Mouse (Mus musculus) midbrain, embryonic 16.5 days (tissue): ENCODE measurements at regions not wholly inside any gene's neighbourhood (a gene's known extent, or its start where the extent isn't known, plus 50 kb on each side); places are given as distances from the start of the nearest gene placed in this dataset.

ENCODE experiments used
- ATAC-seq: fragments of 200-750 bp; cut with Nextera tagmentation; 2 replicates; pipeline ENCODE4 v1.8.0; 2017; ENCODE audit warnings: moderate TSS enrichment
- H3K27ac ChIP-seq: fragments of 300-500 bp; sonication (generic); 2 replicates; pipeline ENCODE4 v1.5.1; 2014; ENCODE audit warnings: mild to moderate bottlenecking, low read length, mixed read lengths
- H3K27me3 ChIP-seq: fragments of 300-500 bp; sonication (generic); 2 replicates; pipeline ENCODE4 v1.6.1; 2014; ENCODE audit warnings: low read depth, low read length, mixed read lengths; ENCODE audit not compliant: control insufficient read depth, insufficient read depth
- H3K36me3 ChIP-seq: fragments of 300-500 bp; sonication (generic); 2 replicates; pipeline ENCODE4 v1.6.1; 2014; ENCODE audit warnings: mild to moderate bottlenecking, low read length, moderate library complexity, mixed read lengths; ENCODE audit not compliant: control insufficient read depth, insufficient read depth
- H3K4me1 ChIP-seq: fragments of 300-500 bp; sonication (generic); 2 replicates; pipeline ENCODE4 v1.6.1; 2014; ENCODE audit warnings: mild to moderate bottlenecking, low read length, mixed read lengths; ENCODE audit not compliant: control insufficient read depth, insufficient read depth
- H3K4me2 ChIP-seq: fragments of 300-500 bp; sonication (generic); 2 replicates; pipeline ENCODE4 v1.6.1; 2014; ENCODE audit warnings: mild to moderate bottlenecking, low read length, mixed read lengths
- H3K4me3 ChIP-seq: fragments of 300-500 bp; sonication (generic); 2 replicates; pipeline ENCODE4 v1.5.1; 2014; ENCODE audit warnings: low read depth, mild to moderate bottlenecking, low read length, moderate library complexity, mixed read lengths
- H3K9ac ChIP-seq: fragments of 300-500 bp; sonication (generic); 2 replicates; pipeline ENCODE4 v1.6.1; 2014; ENCODE audit warnings: low read depth, low read length, mixed read lengths
- H3K9me3 ChIP-seq: fragments of 300-500 bp; sonication (generic); replicated peaks from 2 replicates; pipeline ENCODE4 v1.6.1; 2014; ENCODE audit warnings: mild to moderate bottlenecking, low read length, mixed read lengths; ENCODE audit not compliant: control insufficient read depth, poor library complexity, severe bottlenecking
- WGBS: fragments of 180-500 bp; shearing (Covaris S2); extraction: QIAGEN DNeasy Blood & Tissue Kit; methylation state at CpG from one replicate; pipeline ENCODE4 v1.1.7; 2014; 5-methylcytosine and 5-hydroxymethylcytosine counted together

DNA sequence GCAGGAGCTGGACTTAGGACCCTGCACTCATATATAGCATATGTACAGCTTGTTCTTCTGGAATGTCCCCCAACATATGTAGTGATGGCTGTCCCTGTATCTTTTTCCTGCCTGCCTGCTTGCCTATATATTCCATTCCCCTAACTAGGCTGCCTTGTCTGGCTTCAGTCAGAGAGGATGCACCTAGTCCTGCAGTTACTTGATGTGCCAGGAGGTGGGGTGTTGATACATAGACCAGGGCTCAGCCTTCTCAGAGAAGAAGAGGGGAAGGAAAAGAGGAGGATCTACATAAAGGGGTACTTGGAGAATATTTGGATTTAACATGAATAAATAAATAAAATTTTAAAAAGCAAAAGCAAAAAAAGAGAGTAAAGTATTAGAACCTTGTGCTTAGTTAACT is 479.3 kb upstream of the Negr1 start:
- Histone ChIP-seq H3K4me2 (no peak overlapping the region), H3K27me3 (no peaks in the 10 kb centered on the region), H3K4me3 (no peak overlapping the region), H3K9me3 (no peaks in the 10 kb centered on the region), H3K9ac (no peak overlapping the region), H3K27ac (no peak overlapping the region), H3K4me1 (no peaks in the 10 kb centered on the region), H3K36me3 (no peaks in the 10 kb centered on the region)
- no peak for ATAC-seq

DNA sequence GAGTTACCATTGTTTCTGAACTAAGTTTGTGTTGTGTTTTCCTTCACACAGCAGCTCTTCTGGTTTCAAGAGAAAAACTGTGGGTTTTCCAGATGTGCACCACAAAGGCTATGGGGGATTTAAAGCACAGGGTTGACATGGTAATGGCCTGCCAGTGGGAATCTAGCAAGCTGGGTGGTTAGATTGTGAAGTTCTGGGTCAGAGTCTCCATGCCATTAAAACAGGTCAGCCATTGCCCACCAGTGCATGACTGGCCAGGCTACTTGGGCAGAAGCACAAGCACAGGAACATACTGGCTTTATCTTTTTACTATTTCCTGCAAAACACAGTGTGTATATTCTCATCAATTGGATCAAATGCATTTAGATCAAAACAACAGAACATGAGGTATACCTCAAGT is 467.9 kb upstream of the Negr1 start:
- H3K27ac ChIP-seq = no peak overlapping the region
- H3K4me1 ChIP-seq = no peaks in the 10 kb centered on the region
- H3K9me3 ChIP-seq = no peaks in the 10 kb centered on the region
- no peak for ATAC-seq
- no peaks in the 10 kb centered on the region for H3K27me3 ChIP-seq
- no peak overlapping the region for H3K4me2 ChIP-seq
- no peaks in the 10 kb centered on the region for H3K36me3 ChIP-seq
- no peak overlapping the region for H3K9ac ChIP-seq
- H3K4me3 ChIP-seq = no peak overlapping the region

DNA sequence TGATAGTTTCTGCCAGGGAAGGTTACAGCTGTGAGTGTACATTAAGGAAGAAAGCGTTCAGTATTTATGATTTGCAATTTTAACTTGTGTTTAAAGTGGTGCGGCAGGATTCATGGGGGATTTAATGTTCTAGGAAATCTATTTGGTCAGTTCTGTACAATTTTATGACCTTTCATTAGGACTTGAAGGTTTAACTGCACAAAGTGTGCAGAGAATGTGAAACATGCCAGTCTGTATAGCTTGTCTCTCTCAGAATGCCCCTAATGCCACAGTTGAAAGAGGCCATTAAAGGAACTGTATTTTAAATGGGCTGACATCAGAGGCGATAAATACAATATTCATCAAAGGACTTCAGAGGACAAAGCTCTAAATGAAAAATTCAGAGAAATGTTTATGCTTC is 466.6 kb upstream of the Negr1 start:
- 77% methylated on average over 3 of the region's 3 CpGs for WGBS
- H3K4me2 ChIP-seq = no peak overlapping the region
- H3K27ac ChIP-seq = no peak overlapping the region
- H3K9me3 ChIP-seq = no peaks in the 10 kb centered on the region
- ATAC-seq = no peak
- no peaks in the 10 kb centered on the region for H3K4me1 ChIP-seq
- no peaks in the 10 kb centered on the region for H3K36me3 ChIP-seq
- no peak overlapping the region for H3K4me3 ChIP-seq
- no peak overlapping the region for H3K9ac ChIP-seq
- no peaks in the 10 kb centered on the region for H3K27me3 ChIP-seq

DNA sequence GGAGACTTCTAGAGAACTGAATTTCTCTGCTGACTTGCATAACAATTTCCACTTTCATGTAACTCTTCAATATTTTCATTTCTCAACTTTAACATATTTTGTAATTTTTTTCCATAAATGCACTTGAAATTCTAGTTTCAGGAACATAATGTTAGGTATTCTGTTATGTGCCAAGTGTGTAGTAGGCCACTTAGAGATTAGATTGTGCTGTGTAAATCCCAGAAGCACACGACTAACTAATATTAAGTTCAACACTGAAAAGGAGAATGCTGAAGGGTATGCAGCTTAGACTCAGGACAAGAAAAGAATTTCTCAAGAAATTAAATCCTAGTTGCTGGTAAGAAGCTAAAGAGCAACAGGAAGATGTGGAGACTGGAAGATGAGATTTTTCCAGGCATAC is 455.8 kb upstream of the Negr1 start:
- Histone ChIP-seq H3K36me3 (no peaks in the 10 kb centered on the region), H3K9me3 (no peaks in the 10 kb centered on the region), H3K27ac (no peak overlapping the region), H3K4me3 (no peak overlapping the region), H3K27me3 (no peaks in the 10 kb centered on the region), H3K4me1 (no peaks in the 10 kb centered on the region), H3K9ac (no peak overlapping the region), H3K4me2 (no peak overlapping the region)
- no peak for ATAC-seq
- 90% methylated on average over 1 of the region's 1 CpGs for WGBS

DNA sequence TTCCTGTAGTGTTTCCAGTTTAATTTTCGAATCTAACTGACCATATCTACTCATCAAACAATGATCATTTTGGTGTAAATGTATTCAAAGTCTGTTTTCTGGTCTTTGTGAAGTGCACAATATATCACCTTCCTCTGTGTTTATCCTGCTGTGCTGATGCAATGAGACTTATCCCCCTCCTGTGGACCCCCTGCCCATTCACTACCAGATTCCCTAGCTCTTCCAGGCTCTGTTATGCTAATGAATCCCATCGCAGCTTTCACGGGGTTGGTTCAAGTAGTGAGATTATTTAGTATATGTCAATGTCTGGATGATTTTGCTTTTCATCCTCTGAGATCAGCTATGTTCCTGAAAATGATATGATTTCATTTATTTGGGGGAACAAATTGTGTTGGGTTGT is 441.3 kb upstream of the Negr1 start:
- no peaks in the 10 kb centered on the region for H3K27me3 ChIP-seq
- no peak overlapping the region for H3K9ac ChIP-seq
- no peak overlapping the region for H3K4me2 ChIP-seq
- no peak for ATAC-seq
- H3K9me3 ChIP-seq = no peaks in the 10 kb centered on the region
- no peak overlapping the region for H3K4me3 ChIP-seq
- WGBS = 8% methylated on average over 3 of the region's 3 CpGs
- H3K4me1 ChIP-seq = no peaks in the 10 kb centered on the region
- no peaks in the 10 kb centered on the region for H3K36me3 ChIP-seq
- no peak overlapping the region for H3K27ac ChIP-seq

DNA sequence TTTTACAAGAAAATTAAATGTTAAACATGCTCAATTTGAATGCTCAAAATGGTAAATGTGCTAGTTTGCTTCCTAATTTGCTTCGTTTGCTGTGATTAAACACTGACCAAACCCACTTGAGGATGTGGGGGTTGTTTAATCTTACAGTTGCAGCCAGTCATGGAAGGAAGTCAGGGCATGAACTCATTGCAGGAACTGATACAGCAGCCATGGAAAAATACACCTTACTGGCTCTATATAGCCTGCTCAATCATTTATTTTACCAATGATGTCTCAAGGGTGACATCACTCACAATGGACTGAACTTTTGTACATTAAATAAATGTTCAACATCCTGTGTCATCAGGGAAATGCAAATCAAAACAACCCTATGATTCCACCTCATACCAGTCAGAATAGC is 430.0 kb upstream of the Negr1 start:
- ATAC-seq = no peak
- no peak overlapping the region for H3K27ac ChIP-seq
- H3K4me3 ChIP-seq = no peak overlapping the region
- H3K4me1 ChIP-seq = no peaks in the 10 kb centered on the region
- H3K27me3 ChIP-seq = no peaks in the 10 kb centered on the region
- H3K36me3 ChIP-seq = no peaks in the 10 kb centered on the region
- WGBS = 71% methylated on average over 1 of the region's 1 CpGs
- H3K9me3 ChIP-seq = no peaks in the 10 kb centered on the region
- H3K4me2 ChIP-seq = no peak overlapping the region
- no peak overlapping the region for H3K9ac ChIP-seq

DNA sequence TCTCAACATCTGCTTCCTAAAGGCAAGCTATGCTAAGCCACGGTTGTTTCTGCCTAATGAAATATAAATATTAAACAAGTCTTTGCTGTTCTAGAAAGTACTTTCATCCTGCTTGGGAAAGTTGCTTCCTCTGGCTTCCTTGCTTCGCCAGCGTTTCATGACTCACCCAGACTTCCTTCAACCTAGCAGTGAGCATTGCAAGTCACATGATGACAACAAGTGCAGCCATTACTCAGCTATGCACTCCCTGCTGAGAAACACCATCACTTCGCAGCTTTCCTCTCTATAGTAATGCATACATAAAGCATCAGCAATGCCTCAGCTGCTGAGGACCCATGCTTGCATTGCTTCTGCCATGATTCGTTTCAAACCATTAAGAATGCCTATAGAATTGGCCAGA is 420.2 kb upstream of the Negr1 start:
- no peaks in the 10 kb centered on the region for H3K4me1 ChIP-seq
- 73% methylated on average over 5 of the region's 5 CpGs for WGBS
- H3K36me3 ChIP-seq = no peaks in the 10 kb centered on the region
- no peak overlapping the region for H3K4me2 ChIP-seq
- no peak overlapping the region for H3K9ac ChIP-seq
- no peaks in the 10 kb centered on the region for H3K27me3 ChIP-seq
- H3K4me3 ChIP-seq = no peak overlapping the region
- H3K27ac ChIP-seq = no peak overlapping the region
- no peak for ATAC-seq
- no peaks in the 10 kb centered on the region for H3K9me3 ChIP-seq

DNA sequence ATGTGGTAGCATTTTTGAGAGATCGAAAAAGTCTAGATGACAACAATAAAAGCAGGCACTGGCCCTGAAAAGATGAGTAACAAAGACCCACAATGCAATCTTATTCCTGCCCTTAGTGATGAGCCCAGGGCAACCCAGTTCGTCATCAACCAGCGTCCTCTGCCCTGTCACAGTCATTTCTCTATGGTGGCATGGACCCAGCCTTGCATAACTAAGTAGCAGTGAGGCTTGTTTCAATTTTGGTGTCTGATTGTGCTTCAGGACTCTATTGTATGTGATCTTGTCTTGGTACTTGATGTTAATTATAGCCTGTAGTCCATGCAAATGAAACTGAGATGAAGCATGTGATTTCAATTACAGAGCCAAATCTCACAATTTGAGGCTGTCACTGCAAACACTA is 412.3 kb upstream of the Negr1 start:
- H3K4me2 ChIP-seq = no peak overlapping the region
- 64% methylated on average over 3 of the region's 3 CpGs for WGBS

DNA sequence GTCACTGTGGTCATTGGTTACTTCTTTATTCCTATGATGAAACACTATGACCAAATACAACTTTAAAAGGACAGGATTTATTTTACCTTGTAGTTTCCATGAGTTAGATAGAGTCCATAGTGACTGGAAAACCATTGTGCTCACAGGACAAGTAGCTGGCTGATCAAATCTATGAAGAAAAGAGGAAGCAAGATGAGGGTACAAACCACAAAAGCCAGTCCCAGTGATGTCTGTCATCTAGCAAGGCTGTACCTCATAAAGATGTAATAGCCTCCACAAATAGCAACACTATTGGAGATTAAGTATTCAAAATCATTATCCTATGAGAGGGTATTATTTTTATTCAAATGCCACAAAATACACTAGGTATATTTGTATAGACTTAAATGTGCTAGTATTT is 391.5 kb upstream of the Negr1 start:
- no peak overlapping the region for H3K27ac ChIP-seq
- H3K9me3 ChIP-seq = no peaks in the 10 kb centered on the region
- no peak overlapping the region for H3K9ac ChIP-seq
- no peaks in the 10 kb centered on the region for H3K36me3 ChIP-seq
- no peaks in the 10 kb centered on the region for H3K4me1 ChIP-seq
- H3K27me3 ChIP-seq = no peaks in the 10 kb centered on the region
- no peak overlapping the region for H3K4me3 ChIP-seq
- ATAC-seq = no peak
- H3K4me2 ChIP-seq = no peak overlapping the region

More for the DNA sequence above, 412.3 kb upstream of the Negr1 start:
- no peaks in the 10 kb centered on the region for H3K4me1 ChIP-seq
- H3K27me3 ChIP-seq = no peaks in the 10 kb centered on the region
- H3K9me3 ChIP-seq = no peaks in the 10 kb centered on the region
- H3K36me3 ChIP-seq = no peaks in the 10 kb centered on the region
- ATAC-seq = no peak
- no peak overlapping the region for H3K4me3 ChIP-seq
- H3K9ac ChIP-seq = no peak overlapping the region
- H3K27ac ChIP-seq = no peak overlapping the region

DNA sequence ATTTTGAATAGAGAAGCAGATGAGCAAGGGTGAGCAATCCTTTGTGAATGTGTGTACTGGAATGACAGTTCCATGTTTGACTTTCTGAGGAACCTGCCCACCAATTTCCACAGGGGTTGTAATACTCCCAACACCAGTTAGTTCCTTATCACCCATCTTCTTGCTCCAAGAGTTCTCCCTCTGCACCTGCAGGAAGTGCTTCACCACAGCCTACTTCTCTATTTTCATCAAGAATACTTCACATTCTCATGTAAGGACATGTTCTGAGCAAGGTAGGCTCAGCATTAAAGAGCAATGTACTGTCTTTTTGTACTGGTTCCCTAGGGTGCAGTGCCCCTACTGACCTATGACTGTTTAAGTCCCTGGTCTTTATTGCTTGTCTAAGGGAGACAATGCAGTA is 362.9 kb upstream of the Negr1 start:
- no peak overlapping the region for H3K4me2 ChIP-seq
- no peak overlapping the region for H3K27ac ChIP-seq
- no peaks in the 10 kb centered on the region for H3K27me3 ChIP-seq
- H3K9ac ChIP-seq = no peak overlapping the region
- no peaks in the 10 kb centered on the region for H3K4me1 ChIP-seq
- H3K9me3 ChIP-seq = no peaks in the 10 kb centered on the region
- H3K36me3 ChIP-seq = no peaks in the 10 kb centered on the region
- no peak overlapping the region for H3K4me3 ChIP-seq
- ATAC-seq = no peak
